Mouse (Mus musculus): ENCODE results near the gene Bmpr1a. TPM values are rescaled to one million over a fixed set of nuclear protein-coding genes. Genes with fewer than 3 reads are reported as not detected.

The Bmpr1a gene
- polyA plus RNA-seq, 1 experiment from 2014 or later = 23.4 TPM

DNA sequence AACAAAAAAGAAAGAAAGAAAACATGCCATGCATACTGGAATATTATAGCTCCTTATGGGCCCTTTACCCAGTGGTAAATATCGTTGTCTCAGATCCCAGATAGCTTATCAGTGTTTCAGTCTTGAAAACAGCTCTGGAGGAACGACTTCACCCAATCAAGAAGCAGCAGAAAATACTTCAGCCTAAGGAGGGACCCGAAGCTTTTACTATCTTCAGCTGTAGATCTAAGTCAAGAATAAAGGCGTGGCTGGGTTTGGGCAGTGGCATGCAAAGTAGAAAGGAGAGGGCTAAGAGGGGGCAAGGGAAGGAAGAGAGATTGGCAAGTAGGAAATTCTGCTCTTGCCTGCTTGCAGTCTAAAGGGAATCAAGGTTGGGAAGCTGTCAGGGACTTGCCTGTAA is 141.0 kb downstream of the Bmpr1a start:
- ATAC-seq (replicated peaks) = no peak
- H3K4me2 ChIP-seq (replicated peaks) = no peak overlapping the region

More for the DNA sequence above, 141.0 kb downstream of the Bmpr1a start:
- Histone ChIP-seq H3K4me1 (peaks cover 16% of the 10 kb centered on the region), H3K27me3 (no peaks in the 10 kb centered on the region), H3K36me3 (no peaks in the 10 kb centered on the region), H3K4me3 (no peak overlapping the region), H3K9ac (replicated peaks) (no peak overlapping the region), H3K27ac (replicated peaks) (no peak overlapping the region), H3K9me3 (no peaks in the 10 kb centered on the region)
- 87% methylated on average over 4 of the region's 4 CpGs for WGBS

Other genes starting within 250 kb of the Bmpr1a start
- gene Shld2, start 192.8 kb downstream of the Bmpr1a start, polyA plus RNA-seq (2015; fragmentation: Nextera tagmentation; extraction: Ambion mirVana) = 7.6 and 8.0 TPM in 2 replicates
- gene Glud1, start 192.6 kb downstream of the Bmpr1a start, polyA plus RNA-seq (2015; fragmentation: Nextera tagmentation; extraction: Ambion mirVana) = 93.2 and 100 TPM in 2 replicates
- gene Fam25c, start 147.9 kb downstream of the Bmpr1a start, polyA plus RNA-seq (2015; fragmentation: Nextera tagmentation; extraction: Ambion mirVana) = not detected in 2 replicates
- gene Sncg, start 128.6 kb downstream of the Bmpr1a start, polyA plus RNA-seq (2015; fragmentation: Nextera tagmentation; extraction: Ambion mirVana) = 1.9 and 2.9 TPM in 2 replicates
- 4.2 and 4.3 TPM in 2 replicates for gene Mmrn2, start 127.9 kb downstream of the Bmpr1a start, polyA plus RNA-seq (2015; fragmentation: Nextera tagmentation; extraction: Ambion mirVana)
- gene 9230112D13Rik, start 19.5 kb upstream of the Bmpr1a start, polyA plus RNA-seq (2015; fragmentation: Nextera tagmentation; extraction: Ambion mirVana) = not detected in 2 replicates
- gene Ldb3, start 85.3 kb upstream of the Bmpr1a start, polyA plus RNA-seq (2015; fragmentation: Nextera tagmentation; extraction: Ambion mirVana) = 0.46 and 0.60 TPM in 2 replicates
- not detected in 2 replicates for gene Opn4, start 96.8 kb upstream of the Bmpr1a start, polyA plus RNA-seq (2015; fragmentation: Nextera tagmentation; extraction: Ambion mirVana)
- 21.6 and 22.3 TPM in 2 replicates for gene Wapl, start 170.6 kb upstream of the Bmpr1a start, polyA plus RNA-seq (2015; fragmentation: Nextera tagmentation; extraction: Ambion mirVana)

Data from forebrain, embryonic 15.5 days (tissue).